Mouse (Mus musculus): ENCODE measurements around the gene Dnhd1.
"Not testable (repeated sequence)": the region's sequence is repeated elsewhere in the genome, so short reads cannot be mapped to it uniquely, and the experiment has no call there.

Gene Dnhd1

GRCm38 (mm10) chr7:105737648-105738047 lies 87.0 kb downstream of the Dnhd1 start:
- in situ Hi-C loops (cut with MboI; ENCODE audit: low sequenced_read_pairs) = no loop called here

GRCm38 (mm10) chr7:105738286-105738685 lies 87.7 kb downstream of the Dnhd1 start:
- in situ Hi-C loops (cut with MboI; ENCODE audit: low sequenced_read_pairs) = no loop called here

GRCm38 (mm10) chr7:105738948-105739347 lies 88.3 kb downstream of the Dnhd1 start:
- in situ Hi-C loops (cut with MboI; ENCODE audit: low sequenced_read_pairs) = no loop called here

GRCm38 (mm10) chr7:105740089-105740795 lies 89.6 kb downstream of the Dnhd1 start:
- in situ Hi-C loops (cut with MboI; ENCODE audit: low sequenced_read_pairs) = no loop called here

- in situ Hi-C loops (cut with MboI; ENCODE audit: low sequenced_read_pairs) = no loop called here
These were observed 90.2 kb downstream of the Dnhd1 start for GRCm38 (mm10) chr7:105740851-105741250.

- in situ Hi-C loops (cut with MboI; ENCODE audit: low sequenced_read_pairs) = no loop called here
These were observed 91.4 kb downstream of the Dnhd1 start for GRCm38 (mm10) chr7:105741978-105742377.

- in situ Hi-C loops (cut with MboI; ENCODE audit: low sequenced_read_pairs) = not testable (repeated sequence)
These were observed 92.0 kb downstream of the Dnhd1 start for GRCm38 (mm10) chr7:105742539-105743215.

GRCm38 (mm10) chr7:105743246-105743925 lies 92.8 kb downstream of the Dnhd1 start:
- in situ Hi-C loops (cut with MboI; ENCODE audit: low sequenced_read_pairs) = not testable (repeated sequence)

- in situ Hi-C loops (cut with MboI; ENCODE audit: low sequenced_read_pairs) = no loop called here
These were observed 93.4 kb downstream of the Dnhd1 start, which contains the start of gene Taf10 for GRCm38 (mm10) chr7:105743926-105744590. Taf10 (minus strand) TSS chr7:105744361.

GRCm38 (mm10) chr7:105747776-105748175 lies 97.1 kb downstream of the Dnhd1 start:
- in situ Hi-C loops (cut with MboI; ENCODE audit: low sequenced_read_pairs) = no loop called here

- in situ Hi-C loops (cut with MboI; ENCODE audit: low sequenced_read_pairs) = no loop called here
These were observed 101.1 kb downstream of the Dnhd1 start, which contains the start of gene Tpp1 for GRCm38 (mm10) chr7:105751491-105752433. Tpp1 (minus strand) TSS chr7:105752235.

GRCm38 (mm10) chr7:105752716-105753115 lies 102.1 kb downstream of the Dnhd1 start:
- in situ Hi-C loops (cut with MboI; ENCODE audit: low sequenced_read_pairs) = no loop called here

- in situ Hi-C loops (cut with MboI; ENCODE audit: low sequenced_read_pairs) = no loop called here
These were observed 102.7 kb downstream of the Dnhd1 start for GRCm38 (mm10) chr7:105753281-105753680.

GRCm38 (mm10) chr7:105761813-105762484 lies 111.3 kb downstream of the Dnhd1 start:
- in situ Hi-C loops (cut with MboI; ENCODE audit: low sequenced_read_pairs) = no loop called here

- in situ Hi-C loops (cut with MboI; ENCODE audit: low sequenced_read_pairs) = no loop called here
These were observed 112.1 kb downstream of the Dnhd1 start for GRCm38 (mm10) chr7:105762517-105763270.

- in situ Hi-C loops (cut with MboI; ENCODE audit: low sequenced_read_pairs) = no loop called here
These were observed 113.7 kb downstream of the Dnhd1 start for GRCm38 (mm10) chr7:105764331-105764730.

- in situ Hi-C loops (cut with MboI; ENCODE audit: low sequenced_read_pairs) = no loop called here
These were observed 117.1 kb downstream of the Dnhd1 start for GRCm38 (mm10) chr7:105767729-105768165.

GRCm38 (mm10) chr7:105769959-105770358 lies 119.3 kb downstream of the Dnhd1 start:
- in situ Hi-C loops (cut with MboI; ENCODE audit: low sequenced_read_pairs) = no loop called here

Data from CH12F3 (cell line).